ENCODE assay signal across 8 mouse cellular contexts in the genomic region with DNA sequence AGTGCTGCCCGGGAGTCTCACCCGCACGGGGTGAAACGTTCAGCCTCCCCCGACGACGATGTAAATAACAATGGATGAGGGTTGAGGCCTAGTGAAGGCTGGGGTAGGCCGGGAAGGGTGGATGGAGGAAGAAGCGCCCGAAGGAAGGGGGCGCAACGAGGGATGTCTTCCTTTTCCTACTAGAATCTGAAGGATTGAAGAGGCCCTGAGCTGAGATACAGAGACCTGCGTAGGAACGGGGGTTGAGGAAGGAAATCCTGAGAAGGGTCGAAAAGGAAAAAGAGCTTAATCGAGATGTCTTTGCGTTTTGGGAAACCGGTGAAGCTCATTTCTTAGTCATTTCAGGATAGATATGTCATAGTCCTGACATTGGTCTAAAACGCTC. TPM values are rescaled to one million over a fixed set of nuclear protein-coding genes. Genes with fewer than 3 reads are reported as not detected.
A peak's percentile ranks its signal among the peaks of the same experiment; 100 is the strongest.
DNase-seq lines count a peak whose midpoint lies in the region; ATAC-seq and TF ChIP-seq lines count a peak whose summit lies in the region.

No protein-coding gene starts in this region.

- peak overlapping the region; percentile 88 for H3K4me2 ChIP-seq in kidney, embryonic 14.5 days (replicated peaks; ENCODE audit: low read depth, low read length)
- H3K4me2 ChIP-seq in hindbrain, postnatal 0 days (ENCODE audit: low read depth, low read length): peak overlapping the region; percentile 80
- H3K4me2 ChIP-seq in midbrain, embryonic 16.5 days (ENCODE audit: low read length): peak overlapping the region; percentile 84

- WGBS in kidney, embryonic 14.5 days: 0% methylated on average over 19 of the region's 19 CpGs
- WGBS in hindbrain, postnatal 0 days: under 1% methylated on average over 19 of the region's 19 CpGs
- under 1% methylated on average over 19 of the region's 19 CpGs for WGBS in midbrain, embryonic 16.5 days

- ATAC-seq in kidney, embryonic 14.5 days (ENCODE audit: low FRiP score, low TSS enrichment): peak; percentile 88
- ATAC-seq in hindbrain, postnatal 0 days: peak; percentile 87
- peak; percentile 90 for ATAC-seq in midbrain, embryonic 16.5 days

- H3K4me3 ChIP-seq in kidney, embryonic 14.5 days (ENCODE audit: low read length): peak overlapping the region; percentile 78
- H3K4me3 ChIP-seq in brown adipose tissue, adult 24 weeks (ENCODE audit: insufficient read depth, low read depth, low read length): peak overlapping the region; percentile 95
- H3K4me3 ChIP-seq in hindbrain, postnatal 0 days (ENCODE audit: low read length): peak overlapping the region; percentile 59
- peak overlapping the region; percentile 70 for H3K4me3 ChIP-seq in midbrain, embryonic 16.5 days (ENCODE audit: low read depth, low read length)

- no peak for DNase-seq in kidney, adult 11 months
- peak; percentile 83 for DNase-seq in hindbrain, postnatal 0 days (ENCODE audit: low spot score)
- DNase-seq in B cell, adult 2 months: no peak
- DNase-seq in urinary bladder, postnatal 25 days (ENCODE audit: low spot score): no peak
- no peak for DNase-seq in thymus, postnatal 25 days

- no peaks in the 10 kb centered on the region for H3K9me3 ChIP-seq in kidney, embryonic 14.5 days (ENCODE audit: control insufficient read depth, low read length)
- H3K9me3 ChIP-seq in hindbrain, postnatal 0 days (ENCODE audit: low read length): no peaks in the 10 kb centered on the region
- H3K9me3 ChIP-seq in midbrain, embryonic 16.5 days (replicated peaks; ENCODE audit: control insufficient read depth, low read length, poor library complexity, severe bottlenecking): no peaks in the 10 kb centered on the region

- peaks cover 14% of the 10 kb centered on the region; the same call in 1 of the 2 replicates for H3K4me1 ChIP-seq in kidney, embryonic 14.5 days (ENCODE audit: control insufficient read depth, insufficient read depth, low read length)
- H3K4me1 ChIP-seq in brown adipose tissue, adult 24 weeks (ENCODE audit: control insufficient read depth, insufficient read depth, insufficient read length, low read length): peaks cover 2% of the 10 kb centered on the region
- peaks cover 14% of the 10 kb centered on the region for H3K4me1 ChIP-seq in hindbrain, postnatal 0 days (ENCODE audit: insufficient read depth, low read length)
- peaks cover 22% of the 10 kb centered on the region for H3K4me1 ChIP-seq in midbrain, embryonic 16.5 days (ENCODE audit: control insufficient read depth, insufficient read depth, low read length)

- peak overlapping the region; percentile 90 for H3K27ac ChIP-seq in kidney, embryonic 14.5 days (ENCODE audit: low read depth, low read length)
- peak overlapping the region; percentile 92 for H3K27ac ChIP-seq in brown adipose tissue, adult 24 weeks (replicated peaks; ENCODE audit: low read depth, low read length)
- H3K27ac ChIP-seq in hindbrain, postnatal 0 days: peak overlapping the region; percentile 98
- peak overlapping the region; percentile 98 for H3K27ac ChIP-seq in midbrain, embryonic 16.5 days (ENCODE audit: low read length)

- no peaks in the 10 kb centered on the region; the same call in 1 of the 2 replicates for H3K36me3 ChIP-seq in kidney, embryonic 14.5 days (ENCODE audit: control insufficient read depth, insufficient read depth, low read length)
- no peaks in the 10 kb centered on the region for H3K36me3 ChIP-seq in hindbrain, postnatal 0 days (ENCODE audit: insufficient read depth, low read length)
- H3K36me3 ChIP-seq in midbrain, embryonic 16.5 days (ENCODE audit: control insufficient read depth, insufficient read depth, low read length): no peaks in the 10 kb centered on the region

- no peaks in the 10 kb centered on the region for H3K27me3 ChIP-seq in kidney, embryonic 14.5 days (ENCODE audit: control insufficient read depth, insufficient read depth, low read length)
- H3K27me3 ChIP-seq in hindbrain, postnatal 0 days (ENCODE audit: insufficient read depth, low read length): no peaks in the 10 kb centered on the region
- no peaks in the 10 kb centered on the region for H3K27me3 ChIP-seq in midbrain, embryonic 16.5 days (ENCODE audit: control insufficient read depth, insufficient read depth, low read depth, low read length)

- peak; percentile 52 for TF ChIP-seq CTCF in hindbrain, postnatal 0 days (IDR thresholded peaks at IDR 0.05; ENCODE audit: low read depth)

- H3K9ac ChIP-seq in kidney, embryonic 14.5 days (ENCODE audit: low read depth, low read length): peak overlapping the region; percentile 85
- peak overlapping the region; percentile 68 for H3K9ac ChIP-seq in hindbrain, postnatal 0 days (replicated peaks; ENCODE audit: low read length)
- H3K9ac ChIP-seq in midbrain, embryonic 16.5 days (ENCODE audit: low read depth, low read length): peak overlapping the region; percentile 92

RNA-seq across cellular contexts. Expression of a gene that starts 9.0 kb away (rescaled TPM):
- polyA plus RNA-seq in kidney, embryonic 14.5 days (2014; fragmentation: Nextera tagmentation; extraction: Ambion mirVana): 0.50 and 1.3 TPM in 2 replicates
- polyA plus RNA-seq in brown adipose tissue, adult 24 weeks (2012; ENCODE audit: insufficient read depth, insufficient read length, missing spikeins): not detected in 2 replicates
- 0.14 and 1.3 TPM in 2 replicates for total RNA-seq in hindbrain, postnatal 0 days (2014; rRNA removed)
- polyA plus RNA-seq in hindbrain, postnatal 0 days (2015; fragmentation: Nextera tagmentation; extraction: Ambion mirVana): 0.63 and 0.79 TPM in 2 replicates
- polyA plus RNA-seq in midbrain, embryonic 16.5 days (2015; fragmentation: Nextera tagmentation; extraction: Ambion mirVana): 0.93 and 1.0 TPM in 2 replicates

RNA-seq across cellular contexts. Expression of a gene that starts 54.3 kb away (rescaled TPM):
- 300 and 310 TPM in 2 replicates for polyA plus RNA-seq in kidney, embryonic 14.5 days (2014; fragmentation: Nextera tagmentation; extraction: Ambion mirVana)
- polyA plus RNA-seq in brown adipose tissue, adult 24 weeks (2012; ENCODE audit: insufficient read depth, insufficient read length, missing spikeins): 60.2 and 68.8 TPM in 2 replicates
- 142 and 148 TPM in 2 replicates for total RNA-seq in hindbrain, postnatal 0 days (2014; rRNA removed)
- 329 and 335 TPM in 2 replicates for polyA plus RNA-seq in hindbrain, postnatal 0 days (2015; fragmentation: Nextera tagmentation; extraction: Ambion mirVana)
- polyA plus RNA-seq in midbrain, embryonic 16.5 days (2015; fragmentation: Nextera tagmentation; extraction: Ambion mirVana): 343 and 363 TPM in 2 replicates

RNA-seq across cellular contexts. Expression of a gene that starts 54.9 kb away (rescaled TPM):
- polyA plus RNA-seq in kidney, embryonic 14.5 days (2014; fragmentation: Nextera tagmentation; extraction: Ambion mirVana): 15.1 and 24.7 TPM in 2 replicates
- polyA plus RNA-seq in brown adipose tissue, adult 24 weeks (2012; ENCODE audit: insufficient read depth, insufficient read length, missing spikeins): 15.1 and 24.8 TPM in 2 replicates
- 24.9 and 39.8 TPM in 2 replicates for total RNA-seq in hindbrain, postnatal 0 days (2014; rRNA removed)
- polyA plus RNA-seq in hindbrain, postnatal 0 days (2015; fragmentation: Nextera tagmentation; extraction: Ambion mirVana): 32.8 and 33.7 TPM in 2 replicates
- 47.2 and 50.9 TPM in 2 replicates for polyA plus RNA-seq in midbrain, embryonic 16.5 days (2015; fragmentation: Nextera tagmentation; extraction: Ambion mirVana)
